14 mouse cellular contexts compared by ENCODE assay signal in genomic region chr1:154885207-154885548, GRCm38 (mm10). TPM values are rescaled to one million over a fixed set of nuclear protein-coding genes. Genes with fewer than 3 reads are reported as not detected.
A peak's percentile ranks its signal among the peaks of the same experiment; 100 is the strongest.
DNase-seq lines count a peak whose midpoint lies in the region; ATAC-seq and TF ChIP-seq lines count a peak whose summit lies in the region.
"Had no signal": no experiment of that assay in that cellular context is flagged by ENCODE, and none has a peak within 500 bp of the region (broad histone marks: within the 10 kb centered on the region; RNA-seq: fewer than 3 reads in every experiment).

No protein-coding gene starts in this region.

- H3K36me3 ChIP-seq in heart, embryonic 13.5 days: no peaks in the 10 kb centered on the region
- H3K36me3 ChIP-seq in liver, postnatal 0 days (replicated peaks; ENCODE audit: insufficient read depth, low read length): no peaks in the 10 kb centered on the region
- H3K36me3 ChIP-seq in liver, embryonic 11.5 days (ENCODE audit: control insufficient read depth, insufficient read depth, low read length): no peaks in the 10 kb centered on the region
- H3K36me3 ChIP-seq: limb, embryonic 12.5 days had no signal

- intact Hi-C loops in heart, postnatal 14 days (cut with DNase I): no loop called here
- intact Hi-C loops in gastrocnemius, postnatal 14 days (cut with DNase I; ENCODE audit: low total_unique reads): loop anchor here (10.0 kb wide), 1 partner anchor 120 kb away; no protein-coding TSS in a partner anchor

- peak overlapping the region; percentile 81; the same call in 1 of the 2 replicates for H3K4me2 ChIP-seq in heart, embryonic 13.5 days
- no peak overlapping the region for H3K4me2 ChIP-seq in liver, postnatal 0 days (ENCODE audit: low read depth, low read length)
- no peak overlapping the region for H3K4me2 ChIP-seq in liver, embryonic 11.5 days

- WGBS in heart, embryonic 13.5 days: 27% methylated on average over 6 of the region's 6 CpGs
- WGBS in liver, postnatal 0 days (ENCODE audit: insufficient replicate concordance): 40% methylated on average over 6 of the region's 6 CpGs
- 39% methylated on average over 6 of the region's 6 CpGs for WGBS in liver, embryonic 11.5 days
- 65% methylated on average over 6 of the region's 6 CpGs for whole genome bisulfite sequencing in bone marrow, adult 2 months

- no peak for DNase-seq in heart, postnatal 14 days
- DNase-seq in liver, postnatal 0 days: no peak
- DNase-seq in liver, embryonic 11.5 days (ENCODE audit: low spot score): no peak
- no peak for DNase-seq in frontal cortex, adult 2 months (ENCODE audit: extremely low spot score in 1 of 2, low spot score in 1 of 2)
- DNase-seq in gastrocnemius, postnatal 14 days: no peak
- DNase-seq: lung, adult 18-20 months; thymus, adult 2 months had no signal

- H3K4me1 ChIP-seq in heart, embryonic 13.5 days: peaks cover 14% of the 10 kb centered on the region
- peaks cover 6% of the 10 kb centered on the region; the same call in 1 of the 2 replicates for H3K4me1 ChIP-seq in liver, postnatal 0 days (ENCODE audit: insufficient read depth)
- H3K4me1 ChIP-seq in liver, embryonic 11.5 days (replicated peaks; ENCODE audit: control insufficient read depth, insufficient read depth, low read length): no peaks in the 10 kb centered on the region
- no peaks in the 10 kb centered on the region for H3K4me1 ChIP-seq in bone marrow, adult 2 months (ENCODE audit: control insufficient read depth, insufficient read depth, low read length)

- no peak overlapping the region for H3K9ac ChIP-seq in heart, embryonic 13.5 days
- no peak overlapping the region for H3K9ac ChIP-seq in liver, postnatal 0 days (replicated peaks)
- H3K9ac ChIP-seq in liver, embryonic 11.5 days (ENCODE audit: low read depth, low read length): no peak overlapping the region

- no peak for TF ChIP-seq EP300 in liver, postnatal 0 days (IDR thresholded peaks at IDR 0.05; ENCODE audit: low read depth)

- H3K27ac ChIP-seq in heart, embryonic 13.5 days (replicated peaks): no peak overlapping the region
- no peak overlapping the region for H3K27ac ChIP-seq in liver, postnatal 0 days (ENCODE audit: low read depth)
- H3K27ac ChIP-seq in liver, embryonic 11.5 days (ENCODE audit: low read depth, low read length): no peak overlapping the region
- no peak overlapping the region for H3K27ac ChIP-seq in bone marrow, adult 2 months (ENCODE audit: control insufficient read depth, insufficient read depth, low read depth, low read length, poor library complexity)
- H3K27ac ChIP-seq: limb, embryonic 12.5 days had no signal

- H3K27me3 ChIP-seq in heart, embryonic 13.5 days (replicated peaks): peaks cover 52% of the 10 kb centered on the region
- H3K27me3 ChIP-seq in liver, postnatal 0 days (ENCODE audit: insufficient read depth, low read length): peaks cover 37% of the 10 kb centered on the region
- H3K27me3 ChIP-seq in liver, embryonic 11.5 days (replicated peaks; ENCODE audit: control insufficient read depth, insufficient read depth, low read length): peaks cover 26% of the 10 kb centered on the region

- H3K4me3 ChIP-seq in heart, embryonic 13.5 days: no peak overlapping the region
- H3K4me3 ChIP-seq in liver, postnatal 0 days (ENCODE audit: low read depth, low read length): no peak overlapping the region
- H3K4me3 ChIP-seq in liver, embryonic 11.5 days (ENCODE audit: low read depth, low read length): no peak overlapping the region
- H3K4me3 ChIP-seq in bone marrow, adult 2 months (replicated peaks; ENCODE audit: control insufficient read depth, low read depth, low read length): no peak overlapping the region
- H3K4me3 ChIP-seq: myocyte had no signal

- 0 out of 2 replicates have a peak, but pooled peaks have one; percentile 11 for TF ChIP-seq CTCF in liver, postnatal 0 days (IDR thresholded peaks at IDR 0.05; ENCODE audit: low read depth)
- TF ChIP-seq CTCF in bone marrow, adult 2 months (IDR thresholded peaks at IDR 0.05; ENCODE audit: control insufficient read depth, insufficient read depth, low read length): peak; percentile 29; the same call in 1 of the 2 replicates

- H3K9me3 ChIP-seq in heart, embryonic 13.5 days: no peaks in the 10 kb centered on the region
- H3K9me3 ChIP-seq in liver, postnatal 0 days (ENCODE audit: low read length): no peaks in the 10 kb centered on the region
- H3K9me3 ChIP-seq in liver, embryonic 11.5 days (ENCODE audit: control insufficient read depth, low read length): no peaks in the 10 kb centered on the region
- H3K9me3 ChIP-seq: limb, embryonic 12.5 days; megakaryocyte, embryonic 14.5 days had no signal

- TF ChIP-seq POLR2A in bone marrow, adult 2 months (IDR thresholded peaks at IDR 0.05; ENCODE audit: borderline replicate concordance, control insufficient read depth, low read depth, low read length): no peak

- no peak for ATAC-seq in heart, embryonic 13.5 days (ENCODE audit: extremely low read depth, insufficient number of reproducible peaks, low FRiP score, low TSS enrichment)
- no peak for ATAC-seq in liver, postnatal 0 days
- ATAC-seq in liver, embryonic 11.5 days (replicated peaks; ENCODE audit: low FRiP score): no peak
- peak; percentile 34; the same call in 1 of the 2 replicates for ATAC-seq in neutrophil, adult 5-6 weeks (ENCODE audit: extremely low read depth, insufficient number of reproducible peaks, low FRiP score, poor library complexity, severe bottlenecking)
- ATAC-seq: activated CD4-positive, CD25-positive, alpha-beta regulatory T cell, adult 4 months had no signal

RNA-seq across cellular contexts. Expression of gene Cacna1e, which starts 0.9 kb away (rescaled TPM):
- polyA plus RNA-seq in heart, embryonic 13.5 days (2015; fragmentation: Nextera tagmentation; extraction: Ambion mirVana): 0.12 and 0.24 TPM in 2 replicates
- total RNA-seq in heart, postnatal 14 days (2021): 1 to 10 TPM in 1 of 2 experiments, under 1 TPM in 1; 0.38 to 1.1 TPM
- polyA plus RNA-seq in liver, postnatal 0 days (2015; fragmentation: Nextera tagmentation; extraction: Ambion mirVana): 0.20 and 0.26 TPM in 2 replicates
- 0.12 and 0.47 TPM in 2 replicates for polyA plus RNA-seq in liver, embryonic 11.5 days (2014; fragmentation: Nextera tagmentation; extraction: Ambion mirVana)
- 3.9 and 13.6 TPM in 2 replicates for polyA plus RNA-seq in bone marrow, adult 2 months (2011; ENCODE audit: insufficient read depth, insufficient read length, low replicate concordance, missing spikeins)
- 21.6 and 24.9 TPM in 2 replicates for total RNA-seq in neutrophil, adult 5-6 weeks (2017)
- polyA plus RNA-seq in frontal cortex, adult 2 months (2012; rRNA removed): 50.0 and 57.6 TPM in 2 replicates
- under 1 TPM; 0.16 to 0.31 TPM for total RNA-seq in gastrocnemius, postnatal 14 days (2021)
- polyA plus RNA-seq: myocyte had no signal
